Mouse (Mus musculus): Measurements from ENCODE around the gene Card10.

Card10 gene
- long read RNA-seq, experiment 1, partial matches to known transcripts = 0 of 1 reads
- long read RNA-seq, experiment 1, other reads (novel, unspliced or antisense) = 1 of 1 reads
- long read RNA-seq, experiment 2, partial matches to known transcripts = 3 of 4 reads
- long read RNA-seq, experiment 2, other reads (novel, unspliced or antisense) = 1 of 4 reads

- intact Hi-C loops (cut with DNase I) = no loop called here
Observed at GRCm38 (mm10) chr15:78802776-78803391, at the start of gene Card10. Card10 (minus strand) TSS chr15:78803042.

GRCm38 (mm10) chr15:78851505-78852153 lies 48.8 kb upstream of the Card10 start:
- intact Hi-C loops (cut with DNase I) = no loop called here

- intact Hi-C loops (cut with DNase I) = no loop called here
Observed at GRCm38 (mm10) chr15:78850944-78851343, 48.1 kb upstream of the Card10 start.

- intact Hi-C loops (cut with DNase I) = no loop called here
Observed at GRCm38 (mm10) chr15:78850059-78850824, 47.4 kb upstream of the Card10 start.

- intact Hi-C loops (cut with DNase I) = no loop called here
Observed at GRCm38 (mm10) chr15:78849485-78849884, 46.6 kb upstream of the Card10 start.

GRCm38 (mm10) chr15:78848467-78848866 lies 45.6 kb upstream of the Card10 start:
- intact Hi-C loops (cut with DNase I) = loop anchor here (1.0 kb wide), 1 partner anchor 22 kb away; no protein-coding TSS in a partner anchor

GRCm38 (mm10) chr15:78846805-78847204 lies 44.0 kb upstream of the Card10 start:
- intact Hi-C loops (cut with DNase I) = loop anchor here (2.0 kb wide), 1 partner anchor 14 kb away; no protein-coding TSS in a partner anchor

GRCm38 (mm10) chr15:78846352-78846751 lies 43.5 kb upstream of the Card10 start:
- intact Hi-C loops (cut with DNase I) = loop anchor here (2.0 kb wide), 1 partner anchor 14 kb away; no protein-coding TSS in a partner anchor

GRCm38 (mm10) chr15:78845867-78846266 lies 43.0 kb upstream of the Card10 start:
- intact Hi-C loops (cut with DNase I) = loop anchor here (2.0 kb wide), 1 partner anchor 13 kb away; no protein-coding TSS in a partner anchor

- intact Hi-C loops (cut with DNase I) = no loop called here
Observed at GRCm38 (mm10) chr15:78845321-78845720, 42.5 kb upstream of the Card10 start.

- intact Hi-C loops (cut with DNase I) = no loop called here
Observed at GRCm38 (mm10) chr15:78844791-78845190, 41.9 kb upstream of the Card10 start.

GRCm38 (mm10) chr15:78843581-78844469 lies 41.0 kb upstream of the Card10 start:
- intact Hi-C loops (cut with DNase I) = no loop called here

GRCm38 (mm10) chr15:78842371-78843163 lies 39.7 kb upstream of the Card10 start, which contains the start of gene Cdc42ep1:
Cdc42ep1 (plus strand) TSS chr15:78842624.
- intact Hi-C loops (cut with DNase I) = no loop called here

GRCm38 (mm10) chr15:78841161-78841790 lies 38.4 kb upstream of the Card10 start:
- intact Hi-C loops (cut with DNase I) = no loop called here

GRCm38 (mm10) chr15:78840751-78841150 lies 37.9 kb upstream of the Card10 start:
- intact Hi-C loops (cut with DNase I) = no loop called here

- intact Hi-C loops (cut with DNase I) = no loop called here
Observed at GRCm38 (mm10) chr15:78840241-78840640, 37.4 kb upstream of the Card10 start.

- intact Hi-C loops (cut with DNase I) = no loop called here
Observed at GRCm38 (mm10) chr15:78839744-78840143, 36.9 kb upstream of the Card10 start.

- intact Hi-C loops (cut with DNase I) = no loop called here
Observed at GRCm38 (mm10) chr15:78836086-78836621, 33.3 kb upstream of the Card10 start.
